Mouse (Mus musculus): Measurements from ENCODE around the gene Frmd4a. TPM values are rescaled to one million over a fixed set of nuclear protein-coding genes. Genes with fewer than 3 reads are reported as not detected.

Frmd4a gene
- polyA plus RNA-seq, 1 experiment: 22.8 TPM

- Histone ChIP-seq H3K27ac (ENCODE audit: control insufficient read depth, insufficient read depth, low read depth, low read length, poor library complexity) (no peak overlapping the region), H3K4me3 (replicated peaks; ENCODE audit: control insufficient read depth, low read depth, low read length) (no peak overlapping the region), H3K4me1 (ENCODE audit: control insufficient read depth, insufficient read depth, low read length) (no peaks in the 10 kb centered on the region)
- no peak for TF ChIP-seq POLR2A (IDR thresholded peaks at IDR 0.05; ENCODE audit: borderline replicate concordance, control insufficient read depth, low read depth, low read length)
- TF ChIP-seq CTCF (IDR thresholded peaks at IDR 0.05; ENCODE audit: control insufficient read depth, insufficient read depth, low read length): no peak
- 31% methylated on average over 3 of the region's 3 CpGs for WGBS
Observed at GRCm38 (mm10) chr2:4232335-4232734, 214.8 kb downstream of the Frmd4a start.

- Histone ChIP-seq H3K4me3 (replicated peaks; ENCODE audit: control insufficient read depth, low read depth, low read length) (no peak overlapping the region), H3K4me1 (ENCODE audit: control insufficient read depth, insufficient read depth, low read length) (no peaks in the 10 kb centered on the region), H3K27ac (ENCODE audit: control insufficient read depth, insufficient read depth, low read depth, low read length, poor library complexity) (no peak overlapping the region)
- 32% methylated on average over 10 of the region's 10 CpGs for WGBS
- TF ChIP-seq POLR2A (IDR thresholded peaks at IDR 0.05; ENCODE audit: borderline replicate concordance, control insufficient read depth, low read depth, low read length): no peak
Observed at GRCm38 (mm10) chr2:4232761-4233322, 215.3 kb downstream of the Frmd4a start.

GRCm38 (mm10) chr2:4237686-4238085 is 220.2 kb downstream of the Frmd4a start:
- WGBS: 80% methylated on average over 5 of the region's 5 CpGs
- Histone ChIP-seq H3K4me3 (replicated peaks; ENCODE audit: control insufficient read depth, low read depth, low read length) (no peak overlapping the region), H3K4me1 (ENCODE audit: control insufficient read depth, insufficient read depth, low read length) (no peaks in the 10 kb centered on the region; the same call in 1 of the 2 replicates)

GRCm38 (mm10) chr2:4249723-4250122 is 232.2 kb downstream of the Frmd4a start:
- Histone ChIP-seq H3K4me1 (ENCODE audit: control insufficient read depth, insufficient read depth, low read length) (no peaks in the 10 kb centered on the region), H3K27ac (ENCODE audit: control insufficient read depth, insufficient read depth, low read depth, low read length, poor library complexity) (no peak overlapping the region), H3K4me3 (replicated peaks; ENCODE audit: control insufficient read depth, low read depth, low read length) (no peak overlapping the region)
- WGBS: 65% methylated on average over 6 of the region's 6 CpGs
- no peak for TF ChIP-seq CTCF (IDR thresholded peaks at IDR 0.05; ENCODE audit: control insufficient read depth, insufficient read depth, low read length)

More at GRCm38 (mm10) chr2:4237686-4238085, 220.2 kb downstream of the Frmd4a start:
- no peak for TF ChIP-seq CTCF (IDR thresholded peaks at IDR 0.05; ENCODE audit: control insufficient read depth, insufficient read depth, low read length)
- no peak for TF ChIP-seq POLR2A (IDR thresholded peaks at IDR 0.05; ENCODE audit: borderline replicate concordance, control insufficient read depth, low read depth, low read length)
- no peak overlapping the region for H3K27ac ChIP-seq (ENCODE audit: control insufficient read depth, insufficient read depth, low read depth, low read length, poor library complexity)

- TF ChIP-seq CTCF (IDR thresholded peaks at IDR 0.05; ENCODE audit: control insufficient read depth, insufficient read depth, low read length) (no peak), POLR2A (IDR thresholded peaks at IDR 0.05; ENCODE audit: borderline replicate concordance, control insufficient read depth, low read depth, low read length) (no peak)
- no peak overlapping the region for H3K27ac ChIP-seq (ENCODE audit: control insufficient read depth, insufficient read depth, low read depth, low read length, poor library complexity)
- no peaks in the 10 kb centered on the region; the same call in 1 of the 2 replicates for H3K4me1 ChIP-seq (ENCODE audit: control insufficient read depth, insufficient read depth, low read length)
- 65% methylated on average over 9 of the region's 9 CpGs for WGBS
- no peak overlapping the region for H3K4me3 ChIP-seq (replicated peaks; ENCODE audit: control insufficient read depth, low read depth, low read length)
Observed at GRCm38 (mm10) chr2:4252541-4253291, 235.2 kb downstream of the Frmd4a start.

- H3K27ac ChIP-seq (ENCODE audit: control insufficient read depth, insufficient read depth, low read depth, low read length, poor library complexity): no peak overlapping the region
- no peak overlapping the region for H3K4me3 ChIP-seq (replicated peaks; ENCODE audit: control insufficient read depth, low read depth, low read length)
- no peaks in the 10 kb centered on the region; the same call in 1 of the 2 replicates for H3K4me1 ChIP-seq (ENCODE audit: control insufficient read depth, insufficient read depth, low read length)
- TF ChIP-seq POLR2A (IDR thresholded peaks at IDR 0.05; ENCODE audit: borderline replicate concordance, control insufficient read depth, low read depth, low read length) (no peak), CTCF (IDR thresholded peaks at IDR 0.05; ENCODE audit: control insufficient read depth, insufficient read depth, low read length) (no peak)
- 50% methylated on average over 4 of the region's 4 CpGs for WGBS
Observed at GRCm38 (mm10) chr2:4253348-4253747, 235.8 kb downstream of the Frmd4a start.

- no peak for TF ChIP-seq POLR2A (IDR thresholded peaks at IDR 0.05; ENCODE audit: borderline replicate concordance, control insufficient read depth, low read depth, low read length)
- TF ChIP-seq CTCF (IDR thresholded peaks at IDR 0.05; ENCODE audit: control insufficient read depth, insufficient read depth, low read length): no peak
- WGBS: 70% methylated on average over 5 of the region's 5 CpGs
- H3K4me1 ChIP-seq (ENCODE audit: control insufficient read depth, insufficient read depth, low read length): no peaks in the 10 kb centered on the region; the same call in 1 of the 2 replicates
- no peak overlapping the region for H3K27ac ChIP-seq (ENCODE audit: control insufficient read depth, insufficient read depth, low read depth, low read length, poor library complexity)
- H3K4me3 ChIP-seq (replicated peaks; ENCODE audit: control insufficient read depth, low read depth, low read length): no peak overlapping the region
Observed at GRCm38 (mm10) chr2:4254083-4254482, 236.6 kb downstream of the Frmd4a start.

GRCm38 (mm10) chr2:4256242-4256641 is 238.7 kb downstream of the Frmd4a start:
- WGBS: 54% methylated on average over 2 of the region's 2 CpGs
- Histone ChIP-seq H3K27ac (ENCODE audit: control insufficient read depth, insufficient read depth, low read depth, low read length, poor library complexity) (no peak overlapping the region), H3K4me1 (ENCODE audit: control insufficient read depth, insufficient read depth, low read length) (no peaks in the 10 kb centered on the region; the same call in 1 of the 2 replicates), H3K4me3 (replicated peaks; ENCODE audit: control insufficient read depth, low read depth, low read length) (no peak overlapping the region)
- no peak for TF ChIP-seq CTCF (IDR thresholded peaks at IDR 0.05; ENCODE audit: control insufficient read depth, insufficient read depth, low read length)
- TF ChIP-seq POLR2A (IDR thresholded peaks at IDR 0.05; ENCODE audit: borderline replicate concordance, control insufficient read depth, low read depth, low read length): no peak

Measured in bone marrow, adult 2 months (tissue).